Comparison of ENCODE assay signal across 13 mouse cellular contexts in genomic region chr2:80037971-80038370, GRCm38 (mm10).
DNase-seq lines count a peak whose midpoint lies in the region; ATAC-seq and TF ChIP-seq lines count a peak whose summit lies in the region.
"Had no signal": no experiment of that assay in that cellular context is flagged by ENCODE, and none has a peak within 500 bp of the region (broad histone marks: within the 10 kb centered on the region; RNA-seq: fewer than 3 reads in every experiment).

No protein-coding gene starts in this region.

- H3K36me3 ChIP-seq in heart, adult 2 months (ENCODE audit: control insufficient read depth, insufficient read depth, low read length), result no peaks in the 10 kb centered on the region
- H3K36me3 ChIP-seq in heart, embryonic 10.5 days, result no peaks in the 10 kb centered on the region
- H3K36me3 ChIP-seq in midbrain, embryonic 14.5 days (ENCODE audit: control insufficient read depth, insufficient read depth, low read length), result no peaks in the 10 kb centered on the region
- H3K36me3 ChIP-seq in midbrain, embryonic 15.5 days (replicated peaks), result no peaks in the 10 kb centered on the region
- no peaks in the 10 kb centered on the region for H3K36me3 ChIP-seq in intestine, embryonic 16.5 days (ENCODE audit: control insufficient read depth, insufficient read depth, low read length)
- H3K36me3 ChIP-seq in stomach, postnatal 0 days (ENCODE audit: control insufficient read depth, insufficient read depth, low read length), result no peaks in the 10 kb centered on the region

- no peak overlapping the region for H3K4me2 ChIP-seq in midbrain, embryonic 14.5 days (ENCODE audit: low read length)
- no peak overlapping the region for H3K4me2 ChIP-seq in midbrain, embryonic 15.5 days
- H3K4me2 ChIP-seq in intestine, embryonic 16.5 days (ENCODE audit: low read depth, low read length), result peak overlapping the region; percentile 53
- peak overlapping the region; percentile 51 for H3K4me2 ChIP-seq in stomach, postnatal 0 days (replicated peaks; ENCODE audit: low read depth)

- ATAC-seq in midbrain, embryonic 14.5 days (ENCODE audit: low FRiP score, low TSS enrichment), result no peak
- ATAC-seq in midbrain, embryonic 15.5 days (replicated peaks), result no peak
- no peak for ATAC-seq in intestine, embryonic 16.5 days
- ATAC-seq in stomach, postnatal 0 days (ENCODE audit: low FRiP score, low TSS enrichment), result no peak
- ATAC-seq: hindbrain, postnatal 0 days had no signal

- WGBS in heart, adult 2 months, result 55% methylated on average over 5 of the region's 5 CpGs
- 68% methylated on average over 5 of the region's 5 CpGs for WGBS in heart, embryonic 10.5 days
- 85% methylated on average over 5 of the region's 5 CpGs for WGBS in midbrain, embryonic 14.5 days
- WGBS in midbrain, embryonic 15.5 days, result 67% methylated on average over 5 of the region's 5 CpGs
- WGBS in intestine, embryonic 16.5 days, result 42% methylated on average over 5 of the region's 5 CpGs
- WGBS in stomach, postnatal 0 days, result 31% methylated on average over 5 of the region's 5 CpGs

- H3K9ac ChIP-seq in heart, adult 2 months (ENCODE audit: low read depth, low read length), result peak overlapping the region; percentile 60
- no peak overlapping the region for H3K9ac ChIP-seq in midbrain, embryonic 14.5 days (replicated peaks; ENCODE audit: low read length)
- no peak overlapping the region for H3K9ac ChIP-seq in midbrain, embryonic 15.5 days
- peak overlapping the region; percentile 57 for H3K9ac ChIP-seq in intestine, embryonic 16.5 days (ENCODE audit: low read depth, low read length)
- H3K9ac ChIP-seq in stomach, postnatal 0 days (ENCODE audit: low read length), result peak overlapping the region; percentile 57

- peak overlapping the region; percentile 65 for H3K27ac ChIP-seq in heart, adult 2 months
- no peak overlapping the region for H3K27ac ChIP-seq in heart, embryonic 10.5 days
- H3K27ac ChIP-seq in midbrain, embryonic 14.5 days (replicated peaks; ENCODE audit: low read depth, low read length), result no peak overlapping the region
- H3K27ac ChIP-seq in midbrain, embryonic 15.5 days, result no peak overlapping the region
- H3K27ac ChIP-seq in intestine, embryonic 16.5 days (ENCODE audit: low read length), result peak overlapping the region; percentile 80
- peak overlapping the region; percentile 61 for H3K27ac ChIP-seq in stomach, postnatal 0 days (replicated peaks)
- H3K27ac ChIP-seq: hindbrain, postnatal 0 days had no signal

- no peaks in the 10 kb centered on the region for H3K27me3 ChIP-seq in heart, adult 2 months (ENCODE audit: control insufficient read depth, insufficient read depth, low read length)
- no peaks in the 10 kb centered on the region for H3K27me3 ChIP-seq in heart, embryonic 10.5 days (ENCODE audit: insufficient read depth, poor library complexity, severe bottlenecking)
- H3K27me3 ChIP-seq in midbrain, embryonic 14.5 days (ENCODE audit: control insufficient read depth, insufficient read depth, low read length), result no peaks in the 10 kb centered on the region
- no peaks in the 10 kb centered on the region for H3K27me3 ChIP-seq in midbrain, embryonic 15.5 days (replicated peaks)
- no peaks in the 10 kb centered on the region for H3K27me3 ChIP-seq in intestine, embryonic 16.5 days (replicated peaks; ENCODE audit: control insufficient read depth, insufficient read depth, low read length)
- H3K27me3 ChIP-seq in stomach, postnatal 0 days (ENCODE audit: control insufficient read depth, insufficient read depth, low read length), result no peaks in the 10 kb centered on the region
- H3K27me3 ChIP-seq: CH12.LX had no signal

- no peaks in the 10 kb centered on the region for H3K9me3 ChIP-seq in heart, embryonic 10.5 days
- no peaks in the 10 kb centered on the region for H3K9me3 ChIP-seq in midbrain, embryonic 14.5 days (ENCODE audit: control insufficient read depth, low read length)
- no peaks in the 10 kb centered on the region for H3K9me3 ChIP-seq in midbrain, embryonic 15.5 days
- no peaks in the 10 kb centered on the region for H3K9me3 ChIP-seq in intestine, embryonic 16.5 days (ENCODE audit: control insufficient read depth, low read length)
- H3K9me3 ChIP-seq in stomach, postnatal 0 days (ENCODE audit: control insufficient read depth, low read length), result no peaks in the 10 kb centered on the region

- no peaks in the 10 kb centered on the region for H3K4me1 ChIP-seq in heart, adult 2 months (ENCODE audit: control insufficient read depth, insufficient read depth, low read length)
- H3K4me1 ChIP-seq in heart, embryonic 10.5 days, result 0 out of 2 replicates have a peak, but pooled peaks cover 3% of the 10 kb centered on the region
- H3K4me1 ChIP-seq in midbrain, embryonic 14.5 days (ENCODE audit: control insufficient read depth, insufficient read depth, low read length), result no peaks in the 10 kb centered on the region
- no peaks in the 10 kb centered on the region for H3K4me1 ChIP-seq in midbrain, embryonic 15.5 days
- H3K4me1 ChIP-seq in intestine, embryonic 16.5 days (ENCODE audit: control insufficient read depth, insufficient read depth, low read length), result no peaks in the 10 kb centered on the region
- H3K4me1 ChIP-seq in stomach, postnatal 0 days (replicated peaks; ENCODE audit: control insufficient read depth, insufficient read depth), result no peaks in the 10 kb centered on the region

- DNase-seq in heart, adult 2 months, result peak in 1 of 2 experiments; percentile 6
- DNase-seq in heart, embryonic 10.5 days (ENCODE audit: low spot score), result no peak
- peak; percentile 6 for DNase-seq in midbrain, embryonic 14.5 days
- DNase-seq in stomach, postnatal 0 days (ENCODE audit: low spot score), result no peak
- no peak for DNase-seq in embryo, embryonic 10 days (ENCODE audit: low spot score)
- DNase-seq in layer of hippocampus, adult 9-10 months (ENCODE audit: low spot score), result no peak
- DNase-seq: embryo, embryonic 11 days; thymus, postnatal 14 days had no signal

- no peaks in the 10 kb centered on the region for H3K79me2 ChIP-seq in heart, adult 2 months (replicated peaks; ENCODE audit: control insufficient read depth, insufficient read depth, low read length)

- H3K4me3 ChIP-seq in heart, adult 2 months, result peak overlapping the region; percentile 46
- no peak overlapping the region for H3K4me3 ChIP-seq in heart, embryonic 10.5 days
- H3K4me3 ChIP-seq in midbrain, embryonic 14.5 days (replicated peaks; ENCODE audit: low read depth, low read length), result no peak overlapping the region
- H3K4me3 ChIP-seq in midbrain, embryonic 15.5 days, result no peak overlapping the region
- H3K4me3 ChIP-seq in intestine, embryonic 16.5 days (ENCODE audit: low read length), result peak overlapping the region; percentile 50
- peak overlapping the region; percentile 47 for H3K4me3 ChIP-seq in stomach, postnatal 0 days (ENCODE audit: low read depth, low read length)
- H3K4me3 ChIP-seq: myocyte had no signal

- TF ChIP-seq CTCF in heart, adult 2 months (IDR thresholded peaks at IDR 0.05), result no peak
- no peak for TF ChIP-seq CTCF in stomach, postnatal 0 days (IDR thresholded peaks at IDR 0.05; ENCODE audit: low read depth)

- intact Hi-C loops in heart, adult 2 months (cut with DNase I), result loop anchor here (5.0 to 10.0 kb wide), 2 partner anchors 56 to 173 kb away; no protein-coding TSS in a partner anchor

- TF ChIP-seq EP300 in heart, adult 2 months (IDR thresholded peaks at IDR 0.05; ENCODE audit: insufficient read depth, low read depth, low read length), result no peak
- TF ChIP-seq EP300 in stomach, postnatal 0 days (optimal IDR thresholded peaks at IDR 0.05), result no peak

- no peak for TF ChIP-seq POLR2A in heart, adult 2 months (IDR thresholded peaks at IDR 0.05; ENCODE audit: insufficient read depth, low read depth, low read length)

Comparison
In these comparisons a context has a peak if more than half of its experiments do, and no peak if none do; other contexts are left out.
1. H3K27ac ChIP-seq: peak in heart, adult 2 months (single experiment), intestine, embryonic 16.5 days (single experiment) and stomach, postnatal 0 days (single experiment); none in heart, embryonic 10.5 days (single experiment), midbrain, embryonic 14.5 days (single experiment) and midbrain, embryonic 15.5 days (single experiment).
2. H3K4me3 ChIP-seq: peak in heart, adult 2 months (single experiment), intestine, embryonic 16.5 days (single experiment) and stomach, postnatal 0 days (single experiment); none in heart, embryonic 10.5 days (single experiment), midbrain, embryonic 14.5 days (single experiment) and midbrain, embryonic 15.5 days (single experiment).
3. H3K9ac ChIP-seq: peak in heart, adult 2 months (single experiment), intestine, embryonic 16.5 days (single experiment) and stomach, postnatal 0 days (single experiment); none in midbrain, embryonic 14.5 days (single experiment) and midbrain, embryonic 15.5 days (single experiment).
4. H3K4me2 ChIP-seq: peak in intestine, embryonic 16.5 days (single experiment) and stomach, postnatal 0 days (single experiment); none in midbrain, embryonic 14.5 days (single experiment) and midbrain, embryonic 15.5 days (single experiment).